Mouse (Mus musculus): Measurements from ENCODE around the gene Nme8. TPM values are rescaled to one million over a fixed set of nuclear protein-coding genes. Genes with fewer than 3 reads are reported as not detected.

Nme8 gene
- total and polyA plus RNA-seq, 3 experiments, result not detected

GRCm38 (mm10) chr13:19608120-19608519, 89.5 kb downstream of the Nme8 start:
- no peaks in the 10 kb centered on the region for H3K79me2 ChIP-seq (replicated peaks; ENCODE audit: control insufficient read depth, extremely low read depth, insufficient read depth, poor library complexity, severe bottlenecking)
- no peak overlapping the region for H3K27ac ChIP-seq (ENCODE audit: insufficient read depth, low read depth)
- no peaks in the 10 kb centered on the region for H3K4me1 ChIP-seq (ENCODE audit: control insufficient read depth in 1 of 2, insufficient read depth in 2 of 2)
- no peak overlapping the region for H3K4me3 ChIP-seq (replicated peaks in 1 of 3; ENCODE audit: low read depth in 2 of 3, low read length in 2 of 3, poor library complexity in 1 of 3)
- DNase-seq (ENCODE audit: extremely low read depth), result no peak
- no peaks in the 10 kb centered on the region for H3K27me3 ChIP-seq (replicated peaks)
- H3K36me3 ChIP-seq (replicated peaks in 1 of 2; ENCODE audit: control insufficient read depth in 1 of 2, insufficient read depth in 1 of 2, low read length in 1 of 2), result no peaks in the 10 kb centered on the region
- H3K9me3 ChIP-seq (replicated peaks; ENCODE audit: low read length), result no peaks in the 10 kb centered on the region
- in situ Hi-C loops (cut with MboI; ENCODE audit: low pct_ligation_motif_present, low pct_unique_long_range_greater_than_20kb, low sequenced_read_pairs), result no loop called here
- H3K9ac ChIP-seq (ENCODE audit: insufficient read depth, low read depth), result no peak overlapping the region
- H3K4me2 ChIP-seq (ENCODE audit: insufficient read depth, low read depth, poor library complexity, severe bottlenecking), result no peak overlapping the region
- TF ChIP-seq NRF1 (IDR thresholded peaks at IDR 0.05; ENCODE audit: low read depth, low read length), result no peak
- no peak for TF ChIP-seq ZC3H11A (IDR thresholded peaks at IDR 0.05; ENCODE audit: low read depth, low read length)
- dilution Hi-C loops (cut with MboI; ENCODE audit: extremely low pct_ligation_motif_present, extremely low pct_unique_long_range_greater_than_20kb, low sequenced_read_pairs), result no loop called here

GRCm38 (mm10) chr13:19604916-19605315, 92.7 kb downstream of the Nme8 start:
- Histone ChIP-seq H3K9me3 (replicated peaks; ENCODE audit: low read length) (no peaks in the 10 kb centered on the region), H3K36me3 (replicated peaks in 1 of 2; ENCODE audit: control insufficient read depth in 1 of 2, insufficient read depth in 1 of 2, low read length in 1 of 2) (no peaks in the 10 kb centered on the region), H3K4me2 (ENCODE audit: insufficient read depth, low read depth, poor library complexity, severe bottlenecking) (no peak overlapping the region), H3K4me1 (ENCODE audit: control insufficient read depth in 1 of 2, insufficient read depth in 2 of 2) (no peaks in the 10 kb centered on the region), H3K27me3 (replicated peaks) (no peaks in the 10 kb centered on the region), H3K79me2 (replicated peaks; ENCODE audit: control insufficient read depth, extremely low read depth, insufficient read depth, poor library complexity, severe bottlenecking) (no peaks in the 10 kb centered on the region), H3K4me3 (replicated peaks in 1 of 3; ENCODE audit: low read depth in 2 of 3, low read length in 2 of 3, poor library complexity in 1 of 3) (no peak overlapping the region), H3K27ac (ENCODE audit: insufficient read depth, low read depth) (no peak overlapping the region), H3K9ac (ENCODE audit: insufficient read depth, low read depth) (no peak overlapping the region)
- in situ Hi-C loops (cut with MboI; ENCODE audit: low pct_ligation_motif_present, low pct_unique_long_range_greater_than_20kb, low sequenced_read_pairs) (no loop called here), dilution Hi-C loops (cut with MboI; ENCODE audit: extremely low pct_ligation_motif_present, extremely low pct_unique_long_range_greater_than_20kb, low sequenced_read_pairs) (no loop called here)
- TF ChIP-seq ZC3H11A (IDR thresholded peaks at IDR 0.05; ENCODE audit: low read depth, low read length), result no peak
- TF ChIP-seq KAT2A (IDR thresholded peaks at IDR 0.05; ENCODE audit: insufficient replicate concordance, low read length), result no peak
- DNase-seq (ENCODE audit: extremely low read depth), result no peak

DNA sequence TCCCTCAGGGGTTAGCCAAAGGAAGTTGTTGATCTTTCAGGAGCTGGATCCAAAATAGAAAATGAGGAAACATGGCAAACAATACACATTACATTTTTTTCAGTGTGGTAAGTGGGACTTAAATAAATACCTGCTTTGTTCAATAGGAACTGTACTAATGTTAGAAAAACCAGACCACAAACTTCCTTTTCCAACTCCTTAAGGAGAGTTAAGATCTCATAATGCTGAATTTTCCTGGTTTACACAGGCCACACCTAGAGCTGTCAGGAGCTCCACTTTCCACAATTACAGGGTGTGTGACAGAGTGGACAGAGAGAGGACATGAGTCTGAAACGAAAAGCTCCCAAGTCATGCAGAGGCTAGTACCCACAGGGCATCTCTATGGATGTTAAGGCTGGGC, 93.9 kb downstream of the Nme8 start:
- H3K27me3 ChIP-seq (replicated peaks), result no peaks in the 10 kb centered on the region
- H3K9me3 ChIP-seq (replicated peaks; ENCODE audit: low read length), result no peaks in the 10 kb centered on the region
- no peaks in the 10 kb centered on the region for H3K4me1 ChIP-seq (ENCODE audit: control insufficient read depth in 1 of 2, insufficient read depth in 2 of 2)
- no peak overlapping the region for H3K4me2 ChIP-seq (ENCODE audit: insufficient read depth, low read depth, poor library complexity, severe bottlenecking)
- dilution Hi-C loops (cut with MboI; ENCODE audit: extremely low pct_ligation_motif_present, extremely low pct_unique_long_range_greater_than_20kb, low sequenced_read_pairs), result no loop called here
- no peak for DNase-seq (ENCODE audit: extremely low read depth)
- H3K27ac ChIP-seq (ENCODE audit: insufficient read depth, low read depth), result no peak overlapping the region
- no peaks in the 10 kb centered on the region for H3K79me2 ChIP-seq (replicated peaks; ENCODE audit: control insufficient read depth, extremely low read depth, insufficient read depth, poor library complexity, severe bottlenecking)
- no peaks in the 10 kb centered on the region for H3K36me3 ChIP-seq (replicated peaks in 1 of 2; ENCODE audit: control insufficient read depth in 1 of 2, insufficient read depth in 1 of 2, low read length in 1 of 2)
- TF ChIP-seq IRF4 (IDR thresholded peaks at IDR 0.05; ENCODE audit: low read depth, low read length), result no peak
- TF ChIP-seq MEF2A (IDR thresholded peaks at IDR 0.05; ENCODE audit: borderline replicate concordance, low read depth, low read length), result no peak
- no peak for TF ChIP-seq MAFK (IDR thresholded peaks at IDR 0.05; ENCODE audit: insufficient replicate concordance, low read length)
- TF ChIP-seq POLR2A (IDR thresholded peaks at IDR 0.05; ENCODE audit: low read depth, low read length), result no peak
- no peak for TF ChIP-seq EP300 (IDR thresholded peaks at IDR 0.05; ENCODE audit: low read length)
- no peak for TF ChIP-seq MAX (IDR thresholded peaks at IDR 0.05; ENCODE audit: low read length)
- no peak for TF ChIP-seq PAX5 (IDR thresholded peaks at IDR 0.05; ENCODE audit: low read length)
- TF ChIP-seq E2F4 (IDR thresholded peaks at IDR 0.05; ENCODE audit: insufficient replicate concordance, low read depth, low read length), result no peak
- TF ChIP-seq SMC3 (IDR thresholded peaks at IDR 0.05; ENCODE audit: low read depth, low read length), result no peak
- no peak for TF ChIP-seq CHD1 (IDR thresholded peaks at IDR 0.05; ENCODE audit: low read depth, low read length)
- no peak for TF ChIP-seq CHD2 (IDR thresholded peaks at IDR 0.05; ENCODE audit: low read length)
- no peak for TF ChIP-seq BHLHE40 (IDR thresholded peaks at IDR 0.05; ENCODE audit: low read depth, low read length)
- no peak for TF ChIP-seq MYC (IDR thresholded peaks at IDR 0.05; ENCODE audit: low read depth, low read length)
- no peak for TF ChIP-seq CTCF (conservative IDR thresholded peaks at IDR 0.05 in 1 of 2, IDR thresholded peaks at IDR 0.05 in 1 of 2; ENCODE audit: low read depth in 2 of 2, low read length in 2 of 2)
- no peak for TF ChIP-seq HCFC1 (IDR thresholded peaks at IDR 0.05; ENCODE audit: low read depth, low read length)
- in situ Hi-C loops (cut with MboI; ENCODE audit: low pct_ligation_motif_present, low pct_unique_long_range_greater_than_20kb, low sequenced_read_pairs), result no loop called here
- H3K4me3 ChIP-seq (replicated peaks in 1 of 3; ENCODE audit: low read depth in 2 of 3, low read length in 2 of 3, poor library complexity in 1 of 3), result no peak overlapping the region
- H3K9ac ChIP-seq (ENCODE audit: insufficient read depth, low read depth), result no peak overlapping the region
